Mouse (Mus musculus) retina, postnatal 1 day (tissue): ENCODE measurements at regions not wholly inside any gene's neighbourhood (a gene's known extent, or its start where the extent isn't known, plus 50 kb on each side); places are given as distances from the start of the nearest gene placed in this dataset.
A peak's percentile ranks its signal among the peaks of the same experiment; 100 is the strongest.

Source experiments
- DNase-seq: peaks from one replicate; pipeline ENCODE4 v3.0.0-alpha.2; 2012

GRCm38 (mm10) chr9:34029503-34030169 is 456.1 kb upstream of the Kirrel3 start:
- DNase-seq = peak; percentile 76

- DNase-seq = peak; percentile 21
These were observed 431.3 kb upstream of the Kirrel3 start for GRCm38 (mm10) chr9:34054435-34054834.
